Mouse (Mus musculus) cerebellum, adult 2 months (tissue): ENCODE measurements at regions not wholly inside any gene's neighbourhood (a gene's known extent, or its start where the extent isn't known, plus 50 kb on each side); places are given as distances from the start of the nearest gene placed in this dataset.

Experiments
- CTCF ChIP-seq: fragments of 200-500 bp; IDR thresholded peaks from 2 replicates; pipeline ENCODE4 v1.5.1; 2011; ENCODE audit warnings: low read depth, mild to moderate bottlenecking, control low read depth, low read length, moderate library complexity, borderline replicate concordance; ENCODE audit not compliant: insufficient read depth
- POLR2A ChIP-seq: fragments of 200-500 bp; IDR thresholded peaks from 2 replicates; pipeline ENCODE4 v1.6.1; 2011; ENCODE audit warnings: low read length, control low read depth, borderline replicate concordance; ENCODE audit not compliant: insufficient read depth

DNA sequence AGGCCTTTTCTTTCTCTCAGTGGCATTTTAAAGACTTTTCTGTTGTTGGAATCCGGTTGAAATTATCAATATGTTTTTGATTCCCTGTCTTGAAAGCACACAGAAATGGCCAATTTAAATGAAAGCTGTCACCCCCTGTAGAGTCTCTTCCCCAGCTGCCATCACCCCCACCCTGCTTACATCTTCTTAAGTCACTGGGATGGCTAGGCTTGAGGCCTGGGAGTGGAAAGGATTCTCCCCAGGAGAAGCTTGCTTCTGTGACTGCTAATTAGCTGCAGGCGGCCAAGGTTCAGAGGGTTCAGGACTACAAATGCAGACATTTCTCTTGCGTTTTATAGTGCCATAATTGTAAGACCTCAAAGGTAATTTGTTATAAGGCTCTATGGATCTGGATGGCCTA lies 196.5 kb upstream of the Rasgrp1 start:
- TF ChIP-seq POLR2A (no peak), CTCF (no peak)
